Mouse (Mus musculus): ENCODE results near the gene Glt1d1. TPM values are rescaled to one million over a fixed set of nuclear protein-coding genes. Genes with fewer than 3 reads are reported as not detected.

Gene Glt1d1
- polyA plus RNA-seq, 1 experiment from 2014 or later = 2.9 TPM

- Histone ChIP-seq H3K27me3 (ENCODE audit: insufficient read depth, low read length) (no peaks in the 10 kb centered on the region), H3K9me3 (ENCODE audit: low read length) (no peaks in the 10 kb centered on the region), H3K4me3 (ENCODE audit: low read depth, low read length) (no peak overlapping the region), H3K4me1 (ENCODE audit: insufficient read depth) (no peaks in the 10 kb centered on the region), H3K9ac (replicated peaks) (no peak overlapping the region), H3K4me2 (ENCODE audit: low read depth, low read length) (no peak overlapping the region), H3K36me3 (replicated peaks; ENCODE audit: insufficient read depth, low read length) (no peaks in the 10 kb centered on the region), H3K27ac (ENCODE audit: low read depth) (no peak overlapping the region)
- no peak for DNase-seq
- TF ChIP-seq EP300 (IDR thresholded peaks at IDR 0.05; ENCODE audit: low read depth) (no peak), CTCF (IDR thresholded peaks at IDR 0.05; ENCODE audit: low read depth) (no peak)
- no peak for ATAC-seq
- WGBS (ENCODE audit: insufficient replicate concordance) = 79% methylated on average over 4 of the region's 4 CpGs
Measured at GRCm38 (mm10) chr5:127696602-127697001, 64.5 kb downstream of the Glt1d1 start.

GRCm38 (mm10) chr5:127698525-127698924, 66.5 kb downstream of the Glt1d1 start:
- Histone ChIP-seq H3K4me3 (ENCODE audit: low read depth, low read length) (no peak overlapping the region), H3K9me3 (ENCODE audit: low read length) (no peaks in the 10 kb centered on the region), H3K27me3 (ENCODE audit: insufficient read depth, low read length) (no peaks in the 10 kb centered on the region), H3K4me1 (ENCODE audit: insufficient read depth) (no peaks in the 10 kb centered on the region), H3K27ac (ENCODE audit: low read depth) (no peak overlapping the region), H3K9ac (replicated peaks) (no peak overlapping the region), H3K36me3 (replicated peaks; ENCODE audit: insufficient read depth, low read length) (no peaks in the 10 kb centered on the region), H3K4me2 (ENCODE audit: low read depth, low read length) (no peak overlapping the region)
- ATAC-seq (no peak), DNase-seq (no peak)
- TF ChIP-seq CTCF (IDR thresholded peaks at IDR 0.05; ENCODE audit: low read depth) (no peak), EP300 (IDR thresholded peaks at IDR 0.05; ENCODE audit: low read depth) (no peak)
- WGBS (ENCODE audit: insufficient replicate concordance) = 45% methylated on average over 2 of the region's 2 CpGs

- TF ChIP-seq EP300 (IDR thresholded peaks at IDR 0.05; ENCODE audit: low read depth) (no peak), CTCF (IDR thresholded peaks at IDR 0.05; ENCODE audit: low read depth) (no peak)
- Histone ChIP-seq H3K4me2 (ENCODE audit: low read depth, low read length) (no peak overlapping the region), H3K9me3 (ENCODE audit: low read length) (no peaks in the 10 kb centered on the region), H3K4me1 (ENCODE audit: insufficient read depth) (no peaks in the 10 kb centered on the region), H3K9ac (replicated peaks) (no peak overlapping the region), H3K36me3 (replicated peaks; ENCODE audit: insufficient read depth, low read length) (no peaks in the 10 kb centered on the region), H3K27ac (ENCODE audit: low read depth) (no peak overlapping the region), H3K27me3 (ENCODE audit: insufficient read depth, low read length) (no peaks in the 10 kb centered on the region), H3K4me3 (ENCODE audit: low read depth, low read length) (no peak overlapping the region)
- DNase-seq (no peak), ATAC-seq (no peak)
- WGBS (ENCODE audit: insufficient replicate concordance) = 57% methylated on average over 5 of the region's 5 CpGs
Measured at GRCm38 (mm10) chr5:127699679-127700078, 67.6 kb downstream of the Glt1d1 start.

- Histone ChIP-seq H3K4me3 (ENCODE audit: low read depth, low read length) (no peak overlapping the region), H3K9me3 (ENCODE audit: low read length) (no peaks in the 10 kb centered on the region), H3K9ac (replicated peaks) (no peak overlapping the region), H3K4me1 (ENCODE audit: insufficient read depth) (no peaks in the 10 kb centered on the region), H3K4me2 (ENCODE audit: low read depth, low read length) (no peak overlapping the region), H3K36me3 (replicated peaks; ENCODE audit: insufficient read depth, low read length) (no peaks in the 10 kb centered on the region), H3K27me3 (ENCODE audit: insufficient read depth, low read length) (no peaks in the 10 kb centered on the region), H3K27ac (ENCODE audit: low read depth) (no peak overlapping the region)
- 62% methylated on average over 6 of the region's 6 CpGs for WGBS (ENCODE audit: insufficient replicate concordance)
- no peak for TF ChIP-seq EP300 (IDR thresholded peaks at IDR 0.05; ENCODE audit: low read depth)
- TF ChIP-seq CTCF (IDR thresholded peaks at IDR 0.05; ENCODE audit: low read depth) = no peak
- DNase-seq = no peak
- no peak for ATAC-seq
Measured at GRCm38 (mm10) chr5:127700156-127700555, 68.1 kb downstream of the Glt1d1 start.

- H3K4me3 ChIP-seq (ENCODE audit: low read depth, low read length) = no peak overlapping the region
- DNase-seq (no peak), ATAC-seq (no peak)
- H3K27ac ChIP-seq (ENCODE audit: low read depth) = no peak overlapping the region
- H3K4me1 ChIP-seq (ENCODE audit: insufficient read depth) = no peaks in the 10 kb centered on the region
- no peaks in the 10 kb centered on the region for H3K27me3 ChIP-seq (ENCODE audit: insufficient read depth, low read length)
- TF ChIP-seq EP300 (IDR thresholded peaks at IDR 0.05; ENCODE audit: low read depth) (no peak), CTCF (IDR thresholded peaks at IDR 0.05; ENCODE audit: low read depth) (no peak)
- no peak overlapping the region for H3K4me2 ChIP-seq (ENCODE audit: low read depth, low read length)
- WGBS (ENCODE audit: insufficient replicate concordance) = 73% methylated on average over 9 of the region's 9 CpGs
- H3K36me3 ChIP-seq (replicated peaks; ENCODE audit: insufficient read depth, low read length) = 0 out of 2 replicates have a peak, but pooled peaks cover 3% of the 10 kb centered on the region
- no peak overlapping the region for H3K9ac ChIP-seq (replicated peaks)
- no peaks in the 10 kb centered on the region for H3K9me3 ChIP-seq (ENCODE audit: low read length)
Measured at GRCm38 (mm10) chr5:127703609-127704180, 71.6 kb downstream of the Glt1d1 start.

GRCm38 (mm10) chr5:127705225-127705624, 73.2 kb downstream of the Glt1d1 start:
- Histone ChIP-seq H3K4me3 (ENCODE audit: low read depth, low read length) (no peak overlapping the region), H3K4me2 (ENCODE audit: low read depth, low read length) (no peak overlapping the region), H3K27ac (ENCODE audit: low read depth) (no peak overlapping the region), H3K27me3 (ENCODE audit: insufficient read depth, low read length) (no peaks in the 10 kb centered on the region), H3K4me1 (ENCODE audit: insufficient read depth) (no peaks in the 10 kb centered on the region), H3K36me3 (replicated peaks; ENCODE audit: insufficient read depth, low read length) (0 out of 2 replicates have a peak, but pooled peaks cover 3% of the 10 kb centered on the region), H3K9me3 (ENCODE audit: low read length) (no peaks in the 10 kb centered on the region), H3K9ac (replicated peaks) (no peak overlapping the region)
- no peak for ATAC-seq
- TF ChIP-seq EP300 (IDR thresholded peaks at IDR 0.05; ENCODE audit: low read depth) (no peak), CTCF (IDR thresholded peaks at IDR 0.05; ENCODE audit: low read depth) (no peak)
- WGBS (ENCODE audit: insufficient replicate concordance) = 81% methylated on average over 9 of the region's 9 CpGs
- no peak for DNase-seq

Measured in liver, postnatal 0 days (tissue).